Mouse (Mus musculus): ENCODE data around the gene Erg.

Erg gene

DNA sequence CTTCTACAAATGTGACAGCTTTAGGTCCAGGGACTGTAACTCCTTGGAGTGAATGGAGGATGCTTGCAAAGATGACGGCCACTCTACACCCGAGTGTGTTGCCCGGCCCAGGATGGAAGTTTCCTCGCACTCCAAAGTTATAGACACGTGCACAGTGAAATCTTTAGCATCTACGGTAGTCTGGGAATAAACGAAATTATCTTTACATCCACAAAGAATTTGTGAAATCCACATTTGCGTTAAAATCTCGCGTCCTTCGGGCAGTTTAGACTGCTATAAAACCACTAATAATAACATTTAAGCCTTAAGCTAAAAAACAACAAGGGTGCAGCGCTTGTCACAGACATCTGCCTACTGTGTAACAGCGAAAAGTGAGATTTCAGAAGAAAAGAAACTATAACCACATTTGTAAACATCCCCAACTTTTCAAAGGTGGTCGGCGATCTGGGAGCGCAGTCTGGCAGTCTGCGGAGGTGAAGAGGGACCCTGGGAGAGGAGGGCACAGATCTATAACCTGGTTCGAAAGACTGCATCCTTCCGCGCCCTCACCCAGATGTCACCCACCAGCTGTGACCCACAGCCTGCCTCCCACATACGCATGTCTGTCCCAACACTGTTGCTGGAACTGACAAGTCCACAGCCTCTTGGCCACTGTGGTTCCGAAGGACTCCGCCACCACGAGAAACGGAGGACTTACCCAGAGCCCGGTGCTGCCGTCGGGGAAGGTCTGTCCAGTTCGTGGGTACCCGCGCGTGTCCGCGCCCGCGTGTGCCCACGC, 1.5 kb downstream of the Erg start:
- no peak for DNase-seq

DNA sequence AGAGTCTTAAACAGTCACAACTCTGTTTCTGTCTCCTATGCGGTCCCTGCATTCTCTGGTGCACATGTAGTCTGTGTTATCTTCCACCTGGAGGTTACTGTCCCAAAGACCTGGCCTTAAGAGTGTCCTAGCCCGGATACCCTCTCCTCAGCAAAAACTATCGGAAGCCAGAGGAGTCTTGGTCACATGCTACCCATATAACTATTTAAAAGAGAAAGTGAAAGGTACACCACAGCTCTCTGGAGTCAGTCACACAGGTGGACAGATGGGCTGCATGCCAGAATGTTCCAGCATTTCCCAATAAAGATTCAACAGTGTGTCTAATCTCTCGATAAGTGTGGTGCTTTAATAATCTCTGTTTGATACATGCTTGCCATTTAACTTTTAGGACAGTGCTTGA, 7.1 kb downstream of the Erg start:
- DNase-seq, result no peak

DNA sequence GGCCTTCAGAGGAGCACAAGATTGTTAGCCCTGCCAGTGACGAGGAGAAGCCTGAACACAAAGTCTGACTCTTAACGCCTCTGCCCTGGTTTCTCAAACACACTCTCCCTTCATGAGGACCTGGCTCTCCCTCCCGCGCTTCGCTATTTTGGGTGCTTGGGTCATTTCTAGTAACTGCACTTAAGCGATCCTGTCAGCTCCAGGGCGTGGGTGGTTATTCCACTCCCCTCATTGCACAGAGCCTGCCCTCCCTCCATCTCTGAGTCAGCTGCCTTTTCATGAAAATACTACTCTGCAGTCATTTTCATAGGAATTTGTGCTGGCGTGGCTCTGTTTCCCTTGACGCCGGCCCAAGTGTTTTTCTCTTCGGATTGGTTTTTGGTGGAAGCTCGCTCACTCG, 13.2 kb downstream of the Erg start:
- DNase-seq, result peak; percentile 12

DNA sequence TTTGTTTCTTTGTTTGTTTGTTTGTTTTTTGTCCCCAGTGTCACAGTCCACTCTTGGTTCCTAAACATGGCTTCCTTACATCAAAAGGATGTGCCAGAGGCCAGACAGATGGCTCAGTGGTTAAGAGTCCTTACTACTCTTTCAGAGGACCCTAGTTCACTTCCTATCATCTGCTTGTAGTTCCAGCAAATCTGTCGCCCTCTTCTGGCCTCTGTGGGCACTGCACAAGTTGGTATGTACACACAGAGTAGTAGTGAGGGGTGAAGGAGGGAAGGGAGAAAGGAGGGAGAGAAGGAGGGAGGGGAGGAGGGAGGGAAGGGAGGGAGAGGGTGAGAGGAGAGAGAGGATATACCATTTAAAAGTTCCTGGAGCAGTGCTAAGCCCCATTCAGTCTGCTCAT, 15.8 kb downstream of the Erg start:
- peak; percentile 25 for DNase-seq

DNA sequence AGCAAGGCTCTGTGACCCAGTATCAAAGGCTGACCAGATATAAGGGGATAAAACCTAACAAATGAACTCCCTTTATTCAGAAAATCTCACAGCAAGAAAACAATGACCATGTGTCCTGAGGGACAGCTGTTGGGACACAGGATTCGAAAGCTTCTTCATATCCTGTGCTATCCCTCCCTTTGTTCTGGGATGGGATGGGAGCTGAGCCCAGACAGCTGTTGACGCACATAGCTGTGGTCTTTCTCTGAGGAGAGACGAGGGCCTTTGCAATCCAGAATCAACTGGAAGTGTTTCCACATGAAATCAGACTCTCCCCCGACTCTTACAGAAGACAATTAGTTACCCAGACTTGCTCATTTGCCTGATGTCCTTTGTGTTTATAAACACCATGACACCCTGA, 29.6 kb downstream of the Erg start:
- no peak for DNase-seq

DNA sequence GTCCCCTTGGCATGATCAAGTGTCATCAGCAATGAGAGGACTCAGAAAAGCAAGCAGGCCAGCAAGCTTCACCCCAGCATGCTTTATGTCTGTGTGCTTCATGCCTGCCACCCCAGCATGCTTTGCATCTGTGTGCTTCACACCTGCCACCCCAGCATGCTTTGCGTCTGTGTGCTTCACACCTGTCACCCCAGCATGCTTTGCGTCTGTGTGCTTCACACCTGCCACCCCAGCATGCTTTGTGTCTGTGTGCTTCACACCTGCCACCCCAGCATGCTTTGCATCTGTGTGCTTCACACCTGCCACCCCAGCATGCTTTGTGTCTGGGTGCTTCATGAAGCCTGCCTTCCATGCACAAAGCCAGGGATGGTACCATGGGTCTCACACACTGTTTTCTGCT, 33.3 kb downstream of the Erg start:
- no peak for DNase-seq

DNA sequence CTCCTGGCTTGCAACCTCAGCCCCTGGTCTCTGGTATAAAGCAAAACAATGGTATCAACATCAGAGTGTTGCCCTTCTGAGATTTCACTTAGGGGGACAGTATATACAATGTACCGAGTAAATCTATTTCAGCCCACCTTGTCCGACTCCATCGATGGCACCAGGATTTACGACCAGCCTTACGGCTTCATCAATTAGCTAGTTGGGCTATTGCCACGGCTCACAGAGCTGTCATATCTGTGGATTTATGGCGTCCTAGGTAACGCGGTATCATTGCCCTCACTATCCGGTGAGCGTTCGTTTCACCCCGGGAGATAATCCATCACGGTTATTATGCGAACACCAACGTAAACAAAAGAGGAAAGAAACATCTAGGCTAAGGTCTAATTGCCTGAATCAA, 33.9 kb downstream of the Erg start:
- no peak for DNase-seq

DNA sequence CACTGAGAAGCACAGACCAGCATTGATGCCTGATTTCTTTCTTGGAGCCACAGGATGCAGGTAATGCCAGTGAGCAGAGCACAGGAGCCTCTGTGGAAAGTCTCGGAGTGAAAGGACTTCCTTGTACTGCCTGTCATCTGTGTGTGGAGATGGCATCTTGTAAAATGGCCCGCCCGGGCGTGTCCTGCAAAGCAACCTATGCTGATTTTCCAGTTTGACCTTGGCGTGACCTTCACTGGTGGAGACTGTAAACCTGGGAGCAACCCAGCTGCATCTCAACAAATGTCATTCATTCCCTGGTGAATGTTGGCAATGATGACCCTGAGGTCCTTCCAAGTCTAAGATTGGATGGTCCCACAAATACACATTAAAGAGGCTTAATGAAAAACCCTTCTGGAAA, 35.9 kb downstream of the Erg start:
- DNase-seq, result no peak

DNA sequence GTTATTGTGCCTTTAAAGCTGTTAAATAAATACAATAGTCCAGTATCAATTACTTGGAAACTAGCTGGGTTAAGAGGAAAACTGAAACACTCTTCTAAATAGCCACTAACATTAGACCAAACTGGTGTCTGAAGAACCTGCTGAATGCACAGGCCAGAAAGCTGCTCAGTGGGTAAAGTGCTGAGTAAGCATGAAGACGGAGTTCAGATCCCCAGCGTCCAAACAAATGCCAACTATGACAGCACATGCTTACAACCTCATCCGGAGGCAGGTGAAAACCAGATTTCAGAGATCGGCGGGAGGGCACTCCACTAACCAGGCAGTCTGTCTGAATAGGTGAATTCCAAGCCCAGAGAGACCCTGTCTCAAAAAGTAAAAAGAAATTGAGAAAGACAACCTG, 41.6 kb downstream of the Erg start:
- DNase-seq, result no peak

DNA sequence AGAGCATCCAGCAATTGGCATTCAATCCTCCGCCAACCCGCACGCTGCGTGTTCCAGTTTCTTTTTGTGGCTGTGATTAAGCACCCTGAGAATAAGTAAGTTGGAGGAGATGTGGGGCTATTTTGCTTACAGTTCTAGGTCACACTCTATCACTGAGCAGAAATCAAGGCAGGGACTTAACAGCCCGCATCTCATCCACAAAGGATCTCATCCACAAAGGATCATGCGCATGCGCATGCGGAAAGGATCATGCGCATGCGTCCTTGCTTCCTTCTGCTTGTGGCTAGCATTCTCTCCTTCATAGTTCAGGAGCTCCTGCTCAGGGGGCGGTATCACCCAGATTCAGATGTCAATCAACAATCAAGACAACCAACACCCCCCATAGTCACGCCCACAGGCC, 42.9 kb downstream of the Erg start:
- DNase-seq, result no peak

DNA sequence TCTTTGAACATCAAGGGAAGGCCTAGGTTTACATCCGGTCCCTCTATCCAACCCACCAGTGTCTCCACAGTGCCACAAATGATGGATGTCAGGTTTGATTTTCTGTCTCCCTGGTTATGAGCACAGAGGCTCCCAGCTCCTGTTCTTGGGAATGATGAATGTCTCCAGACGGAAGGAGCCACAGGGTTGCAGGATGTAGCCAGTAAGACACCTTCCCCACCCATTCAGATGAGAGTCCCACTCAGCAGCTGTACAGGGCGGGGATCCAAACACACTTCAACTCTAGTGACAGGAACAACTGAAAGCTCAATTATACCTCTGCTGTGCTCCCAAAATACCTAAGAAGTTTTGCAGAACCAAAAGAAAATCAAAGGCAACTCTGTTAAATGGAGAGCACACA, 51.2 kb downstream of the Erg start:
- DNase-seq, result peak; percentile 14

DNA sequence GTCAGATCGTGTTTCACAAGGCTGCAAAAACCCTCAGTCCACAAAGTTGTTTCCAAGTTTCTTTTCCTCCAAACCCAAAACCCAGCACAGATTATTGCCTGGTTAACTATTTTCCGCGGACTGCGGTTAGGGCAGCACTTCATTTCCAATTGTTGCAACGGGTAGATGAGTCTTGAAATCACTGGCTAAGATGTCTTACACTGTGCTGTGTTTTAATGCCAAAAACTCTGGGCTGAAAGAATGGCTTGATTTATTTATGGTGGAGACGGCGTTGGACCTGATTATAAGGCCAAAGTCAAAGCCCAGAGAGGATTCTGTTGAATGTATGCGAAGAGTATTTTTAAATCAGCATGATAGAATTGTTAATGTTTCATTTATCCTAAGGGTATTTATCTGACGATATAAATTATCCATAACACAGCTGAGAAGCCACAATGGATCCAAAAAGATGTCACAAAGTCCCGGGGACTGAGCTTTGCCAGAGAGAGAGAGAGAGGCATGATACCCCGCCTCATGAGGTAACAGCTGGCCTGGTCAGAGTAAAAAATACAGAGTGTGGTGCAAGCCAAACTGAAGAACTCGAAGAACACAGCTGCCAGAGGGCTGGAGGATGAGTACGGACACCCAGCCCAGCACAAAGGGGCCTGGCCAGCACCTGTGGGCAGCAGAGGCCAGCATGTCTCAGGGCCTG, 53.9 kb downstream of the Erg start:
- DNase-seq, result no peak

DNA sequence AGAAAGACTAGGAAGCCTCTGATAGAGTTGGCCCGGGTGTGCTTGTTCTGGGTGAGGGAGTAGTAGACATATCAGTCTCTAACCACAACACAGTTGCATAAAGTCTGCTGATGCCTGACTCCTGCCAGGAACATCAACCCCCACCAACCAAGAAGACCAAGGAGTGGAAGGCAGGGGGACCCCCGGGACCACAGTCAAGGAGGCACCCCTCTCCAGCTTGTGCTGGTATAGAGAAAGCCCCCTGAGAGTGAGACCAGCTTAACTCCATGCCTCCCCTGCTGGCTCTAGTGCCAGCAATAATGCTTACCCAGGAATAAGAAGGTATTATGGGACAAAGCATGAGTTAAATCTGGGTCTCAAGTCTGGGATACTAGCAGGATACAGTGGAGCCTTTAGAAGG, 58.8 kb downstream of the Erg start:
- DNase-seq, result no peak

DNA sequence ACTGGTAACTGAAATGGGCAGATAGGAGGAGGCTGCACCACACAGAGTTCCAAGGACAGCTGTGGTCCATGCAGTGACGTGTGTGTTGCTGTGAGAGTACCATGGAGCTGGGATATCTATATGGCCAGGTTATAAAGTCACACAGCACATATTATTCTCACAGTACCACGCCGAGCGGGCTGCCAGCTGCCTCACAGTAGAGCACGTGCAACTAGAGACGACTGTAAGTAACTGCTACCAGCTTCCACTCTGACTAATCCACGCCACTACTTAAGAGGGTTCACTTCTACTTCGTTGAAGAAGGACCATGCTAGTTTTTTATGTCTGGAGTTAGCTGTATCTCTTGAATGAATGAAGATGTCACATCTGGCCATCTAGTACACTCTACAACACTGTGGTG, 66.9 kb downstream of the Erg start:
- DNase-seq, result no peak

DNA sequence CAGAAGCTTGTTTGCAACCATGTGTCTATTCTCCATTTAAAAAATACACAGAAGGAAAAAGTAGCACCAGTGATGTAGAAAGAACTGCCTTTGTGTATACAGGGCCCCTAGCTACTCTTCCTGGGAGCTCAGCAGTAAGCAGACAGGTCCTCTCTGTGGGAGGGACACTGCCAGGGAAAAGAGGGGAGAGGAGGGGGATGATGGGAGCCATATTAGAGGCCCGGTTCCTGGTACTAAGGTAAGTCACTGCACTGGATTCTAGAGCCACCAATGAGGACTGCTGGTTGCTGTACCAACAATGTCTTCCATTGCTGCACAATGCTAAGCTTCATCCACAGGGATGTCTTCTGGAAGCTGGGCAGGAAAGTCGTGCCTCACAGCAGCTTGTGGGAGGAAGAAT, 80.3 kb downstream of the Erg start:
- no peak for DNase-seq

DNA sequence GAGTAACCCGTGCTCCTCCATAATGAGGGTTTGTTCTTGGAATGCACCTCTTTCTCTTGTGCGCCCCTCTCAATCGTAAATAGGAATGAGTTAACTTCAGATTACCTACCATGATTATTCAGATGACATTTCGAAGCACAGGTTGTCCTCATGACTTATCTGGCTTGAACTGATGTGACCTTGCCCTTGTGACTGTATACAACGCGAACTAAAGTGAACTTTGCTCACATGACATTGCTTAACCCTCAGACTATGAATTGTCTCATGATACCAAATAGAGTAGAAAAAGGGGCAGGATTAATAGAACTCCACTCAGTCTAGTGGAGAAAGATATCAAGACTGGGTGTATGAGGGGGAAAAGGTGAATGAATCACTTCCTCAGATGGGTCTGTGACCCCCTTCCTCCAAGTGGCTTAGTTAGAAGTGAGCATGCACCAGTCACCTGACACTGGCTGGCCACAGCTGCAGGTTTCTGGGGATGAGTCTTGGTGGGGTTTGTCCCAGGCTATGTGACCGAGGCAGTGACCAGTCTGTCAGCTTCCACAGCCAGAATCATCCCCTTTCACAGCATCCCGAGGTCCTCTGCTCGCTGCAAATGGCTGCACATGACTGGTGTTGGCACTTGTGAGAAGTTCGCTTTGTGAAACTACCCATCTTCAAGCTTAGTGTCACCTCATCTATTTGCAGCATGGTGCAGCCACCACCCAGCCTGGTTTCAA, 89.7 kb downstream of the Erg start:
- DNase-seq, result no peak

DNA sequence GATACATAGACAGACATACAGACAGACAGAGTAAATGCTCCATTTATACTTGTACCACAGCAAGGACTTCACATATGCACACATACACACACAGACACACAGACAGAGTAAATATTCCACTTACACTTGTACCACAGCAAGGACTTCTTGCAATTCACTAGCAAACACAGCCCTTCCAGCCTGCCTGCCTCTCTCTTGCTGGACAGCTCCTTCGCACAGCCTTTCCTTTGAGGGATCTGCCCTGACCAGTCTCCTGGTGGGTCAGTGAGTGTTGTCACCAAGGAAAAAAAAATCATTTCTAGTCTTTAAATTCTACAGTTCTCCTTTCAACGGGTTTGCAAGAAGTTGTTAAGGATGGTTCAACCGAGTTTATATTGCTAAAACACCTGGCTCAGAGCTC, 92.3 kb downstream of the Erg start:
- no peak for DNase-seq

DNA sequence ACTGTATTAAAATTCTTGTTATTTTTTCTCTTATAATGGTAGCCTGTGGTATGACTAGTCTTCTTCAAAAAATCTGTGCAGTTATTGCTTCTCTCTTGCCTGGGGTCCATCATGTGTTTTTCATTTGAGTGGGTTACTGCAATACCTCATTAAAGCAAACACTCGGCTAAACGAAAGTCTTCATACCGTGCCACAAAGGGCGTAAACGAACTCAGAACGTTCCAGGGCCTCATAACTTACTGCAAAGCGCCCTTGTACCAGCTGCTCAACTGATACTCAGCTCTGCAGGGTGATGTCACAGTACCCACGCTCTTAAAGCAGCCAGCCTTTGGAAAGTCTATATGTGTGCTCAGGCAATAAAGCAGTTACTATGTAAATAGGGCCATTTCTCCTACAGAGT, 93.1 kb downstream of the Erg start:
- DNase-seq, result no peak

DNA sequence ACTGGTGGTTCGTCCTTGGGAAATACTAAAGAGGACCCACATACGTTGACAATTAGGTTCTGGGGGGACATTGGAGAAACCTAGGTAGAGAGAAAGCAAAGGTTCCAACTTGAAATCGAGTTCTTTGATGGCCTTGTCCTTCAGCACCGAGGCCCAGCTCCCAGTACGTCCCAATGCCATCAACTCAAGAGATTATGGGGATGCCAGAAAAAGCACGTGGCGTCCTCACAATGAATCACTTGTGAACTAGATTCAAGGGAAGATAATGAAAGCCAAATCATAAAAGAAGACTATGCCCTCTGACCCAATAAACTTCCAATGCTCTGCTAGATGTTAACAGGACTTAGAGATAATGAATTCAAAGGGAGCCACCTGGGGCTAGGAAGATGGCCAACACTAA, 94.2 kb downstream of the Erg start:
- DNase-seq, result no peak

DNA sequence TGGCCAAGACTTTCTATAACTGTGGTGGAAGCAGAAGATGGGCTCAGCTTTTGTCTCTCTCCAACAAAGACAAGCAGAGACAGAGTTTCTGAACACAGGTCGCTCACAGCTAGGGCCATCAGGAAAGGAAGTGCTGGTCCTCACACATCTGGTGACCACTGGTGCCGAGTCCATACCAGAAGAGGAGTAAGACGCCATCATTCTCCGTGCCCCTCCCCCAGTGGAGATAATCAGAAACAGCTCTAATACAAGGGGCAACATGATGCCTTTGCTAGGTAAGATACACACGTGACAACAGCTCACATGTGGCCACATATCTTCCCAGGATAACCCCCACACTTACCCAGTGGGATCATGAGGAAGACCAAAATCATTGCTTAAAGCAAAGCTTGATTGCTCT, 96.0 kb downstream of the Erg start:
- DNase-seq, result no peak

DNA sequence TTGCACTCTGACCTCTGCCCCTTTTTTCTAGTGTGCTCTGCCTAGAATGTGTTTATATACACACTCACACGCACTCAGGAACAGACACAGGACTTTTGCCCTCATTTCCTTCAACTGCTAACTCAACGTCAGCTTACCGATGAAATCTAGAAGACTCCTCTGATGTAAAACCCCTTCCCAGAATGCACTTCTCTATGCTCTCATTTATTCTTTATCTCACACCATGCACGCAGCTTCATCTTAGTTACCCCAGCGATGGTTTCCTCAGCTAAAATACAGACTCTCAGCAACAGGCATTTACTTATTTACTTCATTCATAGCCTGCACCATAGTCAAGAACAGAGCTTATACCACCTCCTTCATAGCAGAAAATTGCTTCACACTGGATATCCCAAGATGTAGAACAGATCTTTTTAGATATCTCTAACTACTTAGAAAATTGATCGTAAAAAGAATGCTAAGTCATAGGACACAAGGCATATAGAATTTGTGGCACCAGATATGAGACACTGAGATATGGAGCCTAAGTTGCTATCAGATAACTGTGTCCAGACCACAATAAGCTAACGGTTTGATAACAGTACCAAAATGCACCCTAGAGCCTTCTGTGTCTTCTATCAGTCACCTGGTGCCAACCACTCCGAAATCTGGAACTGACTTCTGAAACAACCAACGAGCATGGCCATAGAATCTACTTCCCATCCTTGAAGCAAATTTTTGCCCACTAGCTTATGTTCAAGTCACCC, 98.6 kb downstream of the Erg start:
- DNase-seq, result no peak

DNA sequence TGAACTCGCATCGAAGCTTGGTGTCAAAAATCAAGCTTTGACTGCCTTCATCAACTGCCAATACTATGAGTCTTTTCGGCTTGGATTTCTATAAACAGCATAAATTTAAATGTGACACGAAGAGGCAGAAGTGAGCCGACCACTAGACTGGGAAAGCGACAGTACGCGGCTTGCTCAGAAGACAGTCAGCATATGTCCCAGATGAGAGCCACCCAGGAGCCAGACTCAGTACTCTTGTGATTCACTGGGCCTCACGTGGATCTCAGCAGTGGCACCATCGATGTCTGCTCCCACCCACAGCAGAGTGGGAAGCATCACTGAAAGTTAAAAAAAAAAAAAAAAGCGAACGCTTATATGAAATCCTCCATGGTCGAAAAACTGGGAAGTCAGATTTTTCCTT, 105.2 kb downstream of the Erg start:
- DNase-seq, result no peak

DNA sequence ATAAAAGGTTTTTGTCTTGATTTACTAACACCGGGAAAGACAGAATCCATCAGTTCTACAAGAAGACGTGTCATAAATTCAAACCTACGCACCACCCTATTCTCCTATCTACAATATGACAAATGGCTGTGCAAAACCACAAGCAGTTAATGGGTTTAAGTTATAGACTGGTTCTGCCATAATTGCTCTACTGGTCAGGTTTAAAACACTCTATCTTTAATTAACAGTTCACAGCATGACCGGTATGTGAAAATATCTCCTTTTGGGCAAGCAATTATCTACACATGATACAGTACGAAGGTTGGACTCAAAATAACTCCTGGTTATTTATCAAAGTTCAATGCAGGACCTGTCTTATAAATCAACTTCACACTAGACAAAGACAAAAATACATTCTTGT, 107.8 kb downstream of the Erg start:
- no peak for DNase-seq

DNA sequence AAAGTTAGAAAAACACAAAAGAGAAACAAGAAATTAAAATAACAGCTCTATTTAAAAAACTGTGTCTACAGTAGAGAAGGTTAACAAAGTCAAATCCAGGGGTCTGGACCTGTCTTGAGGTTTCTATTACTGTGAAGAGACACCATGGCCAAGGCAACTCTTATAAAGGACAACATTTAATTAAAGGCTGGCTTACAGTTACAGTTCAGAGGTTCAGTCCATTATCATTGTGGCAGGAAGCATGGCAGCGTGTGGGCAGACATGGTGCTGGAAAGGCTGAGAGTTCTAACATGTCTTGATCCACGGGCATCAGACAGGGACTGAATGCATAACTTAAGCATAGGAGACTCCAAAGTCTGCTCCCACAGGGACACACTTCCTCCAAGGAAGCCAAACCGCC, 111.4 kb downstream of the Erg start:
- no peak for DNase-seq

All from kidney, postnatal 14 days (tissue).